Mouse (Mus musculus) spleen, adult 12 weeks (tissue): Measurements from ENCODE around the gene Fam169b.

Experiments
- DNase-seq: peaks from one replicate; pipeline ENCODE4 v3.0.0; 2022; ENCODE audit warnings: low spot score

Fam169b gene

DNA sequence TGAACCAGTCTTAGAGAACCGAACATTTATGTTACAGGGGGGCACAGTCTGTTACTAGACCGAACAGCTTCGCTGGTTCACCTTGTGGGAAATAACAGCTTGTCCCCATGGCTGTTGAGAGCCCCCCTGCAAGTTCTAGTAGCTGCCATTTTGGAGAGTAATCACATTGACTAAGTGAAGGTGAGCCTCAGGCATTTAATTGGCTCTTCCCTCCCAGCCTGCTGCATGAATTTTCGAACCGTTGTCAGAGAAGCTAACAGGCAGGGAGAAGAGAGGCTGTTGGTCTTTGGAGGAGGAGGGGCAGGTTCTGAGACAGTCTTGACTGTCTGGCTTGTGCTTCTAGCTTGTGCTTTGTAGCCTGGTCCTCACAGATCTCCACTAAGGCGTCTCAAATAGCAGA lies 45.3 kb downstream of the Fam169b start:
- DNase-seq, result no peak

- no peak for DNase-seq
Observed at GRCm38 (mm10) chr7:68320078-68320810, 46.6 kb downstream of the Fam169b start.

DNA sequence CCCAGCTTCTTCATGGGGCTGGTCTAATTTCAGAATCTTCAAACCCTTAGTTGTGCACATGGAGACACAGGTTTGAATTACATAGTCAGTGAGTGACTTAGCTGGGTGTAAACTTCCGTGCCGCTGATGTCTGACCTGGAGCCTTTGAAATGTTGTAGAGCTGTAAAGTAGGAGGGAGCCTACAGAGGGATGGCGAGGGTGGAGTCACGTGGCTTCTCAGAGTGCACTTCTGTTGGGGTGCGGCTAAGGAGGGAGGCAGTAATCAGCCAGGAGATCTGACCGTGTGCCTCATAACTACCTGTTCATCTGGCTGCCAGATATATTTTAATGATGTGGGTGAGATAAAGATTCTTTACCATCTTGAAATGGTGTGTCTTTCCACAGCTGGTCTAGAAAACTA lies 49.4 kb downstream of the Fam169b start:
- DNase-seq, result no peak

DNA sequence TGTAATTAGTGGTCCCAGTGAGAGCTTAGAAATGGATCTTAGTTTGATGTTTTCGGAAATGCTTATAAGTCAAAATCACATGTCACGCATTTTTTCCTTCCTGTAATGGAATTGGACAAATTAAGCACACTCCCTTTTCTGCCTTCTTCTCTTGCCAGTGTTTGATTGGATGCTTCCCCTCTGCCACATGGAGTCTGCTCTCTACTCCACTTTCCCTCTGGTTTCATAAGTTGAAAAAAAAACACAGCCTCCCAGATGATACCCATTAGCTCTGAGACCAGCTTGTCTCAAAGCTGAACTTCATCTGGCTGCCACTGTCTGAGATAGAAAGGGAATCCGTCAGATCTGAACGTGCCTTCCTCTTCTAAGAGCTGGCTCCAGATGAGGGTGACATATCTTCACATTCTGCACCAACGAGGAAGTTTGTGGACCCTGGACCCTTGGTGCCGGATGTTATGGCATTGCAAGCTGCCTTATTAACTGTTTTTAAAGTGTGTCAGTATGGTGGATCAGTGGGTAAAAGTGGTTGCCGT lies 52.6 kb downstream of the Fam169b start:
- DNase-seq, result no peak

- DNase-seq, result no peak
Observed at GRCm38 (mm10) chr7:68329000-68329399, 55.4 kb downstream of the Fam169b start.

DNA sequence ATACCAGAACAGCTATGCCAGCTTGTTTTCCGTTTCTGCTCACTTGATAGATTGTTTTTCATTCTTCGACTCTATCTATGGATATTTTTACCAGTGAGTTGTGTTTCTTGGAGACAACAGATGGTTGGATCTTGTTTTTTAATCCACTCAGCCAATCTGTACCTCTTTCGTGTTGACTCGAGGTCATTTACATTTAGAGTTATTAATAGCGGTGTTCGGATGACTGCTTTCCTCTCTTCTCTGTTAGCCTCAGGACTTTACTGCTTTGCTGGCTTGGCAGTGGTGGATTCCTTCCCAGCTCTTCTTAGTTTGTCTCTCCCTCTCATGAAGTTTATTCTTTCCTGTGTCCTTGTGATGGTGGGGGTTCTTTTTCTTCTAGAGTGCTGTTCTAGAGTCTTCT lies 59.2 kb downstream of the Fam169b start:
- no peak for DNase-seq

- DNase-seq, result no peak
Observed at GRCm38 (mm10) chr7:68337080-68337781, 63.6 kb downstream of the Fam169b start.

- no peak for DNase-seq
Observed at GRCm38 (mm10) chr7:68338680-68339079, 65.0 kb downstream of the Fam169b start.

DNA sequence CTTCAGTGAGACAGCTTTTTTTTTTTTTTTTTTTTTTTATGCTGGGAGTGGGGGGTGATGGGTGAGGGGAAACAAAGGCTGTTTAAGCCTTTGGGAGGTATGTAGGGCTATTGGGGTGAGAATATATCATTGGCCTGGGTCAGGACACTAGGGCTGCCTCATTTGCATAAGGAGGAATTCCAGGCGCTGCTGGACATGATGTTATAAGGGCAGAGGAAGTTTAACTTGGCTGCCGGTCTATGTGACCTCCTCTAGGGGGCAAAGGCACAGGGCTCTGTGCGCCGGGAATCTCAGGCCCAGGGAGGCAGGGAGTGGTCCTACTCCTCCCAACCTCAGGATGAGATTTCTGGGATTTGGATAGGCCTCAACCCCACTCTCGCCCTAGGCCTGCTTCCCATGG lies 70.9 kb downstream of the Fam169b start:
- no peak for DNase-seq

- DNase-seq, result no peak
Observed at GRCm38 (mm10) chr7:68345963-68346362, 72.3 kb downstream of the Fam169b start.

DNA sequence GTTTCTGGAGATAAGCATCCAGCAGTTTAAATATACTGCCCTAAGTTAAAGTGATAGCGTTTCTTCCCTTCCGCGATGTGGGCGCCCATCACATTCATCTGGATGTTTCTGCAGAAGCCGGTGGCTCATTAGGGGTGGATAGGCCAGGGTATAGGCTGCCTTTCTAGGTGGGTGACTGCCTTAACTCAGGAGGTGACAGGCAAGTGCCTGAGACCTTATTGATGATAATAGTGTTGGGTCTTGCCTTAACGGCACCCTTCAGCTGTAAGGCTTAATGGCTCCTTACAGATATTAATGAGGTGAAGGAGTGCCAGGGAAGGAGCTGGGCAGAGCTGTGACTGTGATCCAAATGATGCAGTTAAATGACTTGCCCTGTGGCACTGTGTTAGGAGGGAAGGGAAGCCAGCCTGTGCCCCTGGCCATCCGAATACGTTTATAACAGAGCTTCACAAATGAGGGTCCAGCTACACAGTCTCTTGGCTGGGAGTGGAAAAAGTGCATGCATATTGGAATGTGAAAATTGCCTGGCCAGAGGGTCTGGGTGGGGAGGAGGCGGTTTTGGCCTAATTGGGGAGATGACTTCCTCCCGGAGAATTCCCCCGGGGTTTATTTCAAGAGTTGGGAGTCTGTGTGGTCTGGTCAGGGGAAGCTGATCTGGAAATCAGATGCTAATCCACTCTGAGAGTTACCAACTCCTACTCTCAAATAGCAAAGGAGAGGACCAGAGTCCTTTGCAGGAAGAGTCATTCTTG lies 81.9 kb downstream of the Fam169b start:
- DNase-seq, result no peak

- DNase-seq, result no peak
Observed at GRCm38 (mm10) chr7:68357407-68357806, 83.8 kb downstream of the Fam169b start.

DNA sequence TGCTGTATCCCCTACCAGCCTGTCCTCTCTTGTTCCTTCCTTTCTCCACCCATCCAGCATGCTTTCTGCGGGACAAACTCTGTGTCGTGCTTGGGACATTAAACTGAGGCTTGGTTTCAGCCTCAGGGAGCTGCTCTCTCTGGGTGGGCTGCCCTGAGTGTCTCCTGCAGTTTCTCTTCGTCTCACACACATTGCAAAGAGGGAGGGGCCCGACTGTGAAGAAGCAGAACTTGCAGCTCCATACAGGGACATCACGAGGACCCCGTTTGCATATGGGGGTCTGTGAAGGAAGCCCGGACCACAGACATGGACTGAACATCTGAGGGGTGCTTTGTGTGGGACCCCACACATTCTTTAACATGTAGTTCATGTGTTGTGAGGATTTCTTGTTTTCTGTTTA lies 89.0 kb downstream of the Fam169b start:
- no peak for DNase-seq

- no peak for DNase-seq
Observed at GRCm38 (mm10) chr7:68365711-68366110, 92.1 kb downstream of the Fam169b start.

DNA sequence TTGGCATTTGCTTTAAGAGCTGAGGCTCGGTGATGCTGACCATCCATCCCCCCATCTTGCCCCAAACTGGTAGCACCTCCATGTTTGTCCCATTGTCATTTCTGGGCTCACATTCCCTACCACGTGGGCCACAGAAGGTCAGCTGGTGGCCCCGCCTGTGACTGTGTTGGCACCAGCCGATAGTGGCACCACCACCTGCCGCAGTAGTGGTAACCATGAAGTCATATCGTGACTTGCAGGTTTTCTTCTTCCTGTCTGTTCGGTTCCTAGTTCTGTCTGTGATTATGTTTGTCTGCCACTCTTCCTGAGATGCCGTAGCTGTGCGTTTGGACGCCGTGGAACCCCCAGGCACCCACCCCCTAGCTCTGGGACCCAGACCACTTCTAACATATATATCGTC lies 95.3 kb downstream of the Fam169b start:
- DNase-seq, result no peak

DNA sequence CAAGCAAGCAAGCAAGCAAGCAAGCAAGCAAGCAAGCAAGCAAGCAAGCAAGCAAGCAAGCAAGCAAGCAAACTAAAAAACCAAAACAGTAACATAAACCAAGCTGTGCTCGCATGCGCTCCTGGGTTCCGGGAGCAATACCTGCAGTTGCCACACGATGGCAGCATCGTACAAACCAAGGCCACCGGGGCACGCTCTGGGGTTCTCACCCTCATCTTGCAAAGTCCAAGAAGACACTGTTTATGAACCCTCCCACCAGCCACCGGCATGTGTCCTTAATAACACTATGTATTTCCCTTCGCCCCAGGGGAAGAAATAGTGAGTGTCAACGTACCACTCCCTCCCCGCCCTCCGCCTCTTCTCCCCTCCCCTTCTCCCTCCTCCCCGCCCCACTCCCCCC lies 96.1 kb downstream of the Fam169b start:
- peak; percentile 53 for DNase-seq

DNA sequence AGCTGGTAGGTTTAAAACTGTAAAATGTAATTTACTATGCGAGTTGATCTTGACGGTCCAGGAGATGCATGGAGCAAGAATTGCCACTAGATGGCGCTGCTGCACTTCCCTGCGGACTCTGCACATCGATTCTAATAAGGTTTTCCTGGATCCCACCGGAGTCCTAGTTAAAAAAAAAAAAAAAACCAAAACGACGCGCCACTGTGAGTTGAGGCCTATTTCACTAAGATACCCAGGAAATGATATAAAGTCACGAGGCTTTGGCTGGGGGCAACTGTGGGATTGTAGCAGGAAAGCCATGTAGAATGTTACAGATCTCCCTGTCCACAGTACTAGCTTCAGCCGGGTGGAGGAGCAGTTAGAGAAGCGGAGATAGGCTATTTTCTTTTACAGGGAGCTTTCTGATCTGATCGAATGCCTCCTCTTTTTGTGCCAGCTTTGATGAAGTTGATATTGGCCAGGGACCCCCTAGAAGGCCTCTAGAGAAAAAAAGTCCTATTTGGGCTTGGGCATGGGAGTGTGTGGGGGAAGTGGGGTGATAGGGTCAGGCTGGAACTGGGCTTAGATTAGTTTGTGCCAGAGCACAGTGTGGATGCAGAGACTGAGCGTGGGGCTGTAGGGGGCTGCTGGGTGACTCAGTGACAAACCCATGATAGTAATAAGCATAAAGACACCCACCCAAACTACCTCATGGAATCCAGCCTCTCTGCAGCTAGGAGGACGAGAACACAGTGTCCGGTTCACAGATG lies 100.6 kb downstream of the Fam169b start:
- no peak for DNase-seq

- no peak for DNase-seq
Observed at GRCm38 (mm10) chr7:68382187-68382586, 108.5 kb downstream of the Fam169b start.

GRCm38 (mm10) chr7:68386767-68387166 lies 113.1 kb downstream of the Fam169b start:
- DNase-seq, result no peak

DNA sequence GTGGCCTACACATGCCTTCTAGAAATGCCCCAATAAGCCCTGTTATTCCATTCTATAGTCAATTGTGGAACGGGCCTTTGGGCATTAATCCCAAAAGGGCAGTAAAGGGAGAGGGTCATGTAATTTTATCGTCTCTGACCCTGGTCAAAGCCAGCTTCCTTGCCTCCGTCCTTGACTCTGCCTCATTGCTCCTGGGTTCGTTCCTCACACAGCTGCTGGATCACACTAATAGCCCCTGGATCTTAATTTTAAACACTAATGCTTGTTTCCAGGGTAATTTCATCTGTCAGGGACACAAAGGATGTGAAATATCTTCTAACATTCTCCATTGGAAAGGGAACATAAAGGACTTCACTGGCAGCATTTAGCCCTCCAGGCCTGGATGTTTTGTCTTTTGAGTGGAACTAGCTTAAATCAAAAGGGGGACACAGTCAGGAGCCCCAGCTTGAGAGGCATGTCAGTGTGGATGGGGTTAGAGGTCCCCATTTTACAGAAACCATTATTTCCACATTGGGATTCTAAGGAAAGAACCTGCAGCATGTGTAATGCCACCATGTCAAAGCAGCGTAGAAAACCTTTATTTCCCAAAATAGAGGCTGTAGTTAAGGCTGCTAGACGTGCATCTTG lies 122.2 kb downstream of the Fam169b start:
- DNase-seq, result no peak

GRCm38 (mm10) chr7:68400516-68400915 lies 126.9 kb downstream of the Fam169b start:
- no peak for DNase-seq

GRCm38 (mm10) chr7:68408611-68409010 lies 135.0 kb downstream of the Fam169b start:
- DNase-seq, result no peak
